In genomic region chr7:51628349-51628748, GRCm38 (mm10) we compare ENCODE assay signal across 21 mouse cellular contexts. TPM values are rescaled to one million over a fixed set of nuclear protein-coding genes. Genes with fewer than 3 reads are reported as not detected.
DNase-seq lines count a peak whose midpoint lies in the region; ATAC-seq and TF ChIP-seq lines count a peak whose summit lies in the region.
"Had no signal": no experiment of that assay in that cellular context is flagged by ENCODE, and none has a peak within 500 bp of the region (broad histone marks: within the 10 kb centered on the region; RNA-seq: fewer than 3 reads in every experiment).

No protein-coding gene starts in this region.

- H3K36me3 ChIP-seq in forebrain, embryonic 13.5 days (ENCODE audit: poor library complexity, severe bottlenecking), result no peaks in the 10 kb centered on the region
- no peaks in the 10 kb centered on the region for H3K36me3 ChIP-seq in forebrain, embryonic 11.5 days (ENCODE audit: control insufficient read depth, insufficient read depth, low read length)
- H3K36me3 ChIP-seq in forebrain, postnatal 0 days (ENCODE audit: insufficient read depth), result no peaks in the 10 kb centered on the region
- H3K36me3 ChIP-seq in midbrain, embryonic 16.5 days (ENCODE audit: control insufficient read depth, insufficient read depth, low read length), result 0 out of 2 replicates have a peak, but pooled peaks cover 3% of the 10 kb centered on the region
- H3K36me3 ChIP-seq: limb, embryonic 10.5 days; liver, embryonic 12.5 days had no signal

- peaks cover 30% of the 10 kb centered on the region for H3K4me1 ChIP-seq in forebrain, embryonic 13.5 days
- peaks cover 2% of the 10 kb centered on the region; the same call in 1 of the 2 replicates for H3K4me1 ChIP-seq in forebrain, embryonic 11.5 days (replicated peaks; ENCODE audit: control insufficient read depth, insufficient read depth, low read length)
- no peaks in the 10 kb centered on the region; the same call in 1 of the 2 replicates for H3K4me1 ChIP-seq in forebrain, postnatal 0 days (ENCODE audit: insufficient read depth)
- no peaks in the 10 kb centered on the region for H3K4me1 ChIP-seq in midbrain, embryonic 16.5 days (ENCODE audit: control insufficient read depth, insufficient read depth, low read length)
- H3K4me1 ChIP-seq: liver, embryonic 12.5 days had no signal

- DNase-seq in forebrain, embryonic 11.5 days (ENCODE audit: low spot score), result no peak
- DNase-seq in brain, adult 2 months (ENCODE audit: low read depth, low spot score), result peak; percentile 28
- peak; percentile 62 for DNase-seq in forebrain, postnatal 0 days
- no peak for DNase-seq in kidney, postnatal 25 days
- DNase-seq in heart, postnatal 4 days, result no peak
- no peak for DNase-seq in layer of hippocampus, adult 2 months (ENCODE audit: low spot score in 2 of 2)
- DNase-seq: adrenal gland, postnatal 25 days; gastrocnemius, postnatal 14 days; heart, postnatal 10 days; kidney, postnatal 36 days; layer of hippocampus, postnatal 36 days; thymus, adult 2 months had no signal

- no peak for TF ChIP-seq CTCF in forebrain, postnatal 0 days (IDR thresholded peaks at IDR 0.05; ENCODE audit: low read depth)
- TF ChIP-seq CTCF in layer of hippocampus, adult 2 months (conservative IDR thresholded peaks at IDR 0.05), result no peak

- H3K27ac ChIP-seq in forebrain, embryonic 13.5 days, result no peak overlapping the region; the same call in 1 of the 2 replicates
- H3K27ac ChIP-seq in forebrain, embryonic 11.5 days (ENCODE audit: low read depth, low read length), result no peak overlapping the region
- no peak overlapping the region for H3K27ac ChIP-seq in forebrain, postnatal 0 days (ENCODE audit: low read depth, low read length)
- H3K27ac ChIP-seq in midbrain, embryonic 16.5 days (ENCODE audit: low read length), result peak overlapping the region; percentile 77
- no peak overlapping the region for H3K27ac ChIP-seq in layer of hippocampus, adult 2 months
- H3K27ac ChIP-seq: limb, embryonic 10.5 days; liver, embryonic 12.5 days had no signal

- peak overlapping the region; percentile 40 for H3K4me2 ChIP-seq in forebrain, embryonic 13.5 days
- no peak overlapping the region for H3K4me2 ChIP-seq in forebrain, embryonic 11.5 days (ENCODE audit: low read depth, low read length, severe bottlenecking)
- peak overlapping the region; percentile 11; the same call in 1 of the 2 replicates for H3K4me2 ChIP-seq in forebrain, postnatal 0 days (ENCODE audit: low read depth)
- peak overlapping the region; percentile 77 for H3K4me2 ChIP-seq in midbrain, embryonic 16.5 days (ENCODE audit: low read length)
- H3K4me2 ChIP-seq: liver, embryonic 12.5 days had no signal

- peaks cover 53% of the 10 kb centered on the region for H3K27me3 ChIP-seq in forebrain, embryonic 13.5 days
- peaks cover 48% of the 10 kb centered on the region for H3K27me3 ChIP-seq in forebrain, embryonic 11.5 days (ENCODE audit: control insufficient read depth, insufficient read depth, low read length)
- H3K27me3 ChIP-seq in forebrain, postnatal 0 days (ENCODE audit: insufficient read depth, low read length), result peaks cover 6% of the 10 kb centered on the region; the same call in 1 of the 2 replicates
- peaks cover 2% of the 10 kb centered on the region; the same call in 1 of the 2 replicates for H3K27me3 ChIP-seq in midbrain, embryonic 16.5 days (ENCODE audit: control insufficient read depth, insufficient read depth, low read depth, low read length)

- 3% methylated on average over 9 of the region's 9 CpGs for WGBS in forebrain, embryonic 13.5 days
- WGBS in forebrain, embryonic 11.5 days, result under 1% methylated on average over 9 of the region's 9 CpGs
- WGBS in forebrain, postnatal 0 days, result 4% methylated on average over 9 of the region's 9 CpGs
- 3% methylated on average over 9 of the region's 9 CpGs for WGBS in midbrain, embryonic 16.5 days

- no peak for ATAC-seq in forebrain, embryonic 13.5 days
- no peak for ATAC-seq in forebrain, embryonic 11.5 days (replicated peaks; ENCODE audit: low FRiP score)
- ATAC-seq in forebrain, postnatal 0 days, result no peak
- ATAC-seq in midbrain, embryonic 16.5 days, result no peak
- ATAC-seq: activated CD4-positive, CD25-positive, alpha-beta regulatory T cell, adult 4 months; intestine, embryonic 16.5 days; liver, embryonic 12.5 days had no signal

- no peaks in the 10 kb centered on the region for H3K9me3 ChIP-seq in forebrain, embryonic 13.5 days (replicated peaks)
- H3K9me3 ChIP-seq in forebrain, embryonic 11.5 days (ENCODE audit: control insufficient read depth, low read length), result no peaks in the 10 kb centered on the region
- no peaks in the 10 kb centered on the region for H3K9me3 ChIP-seq in forebrain, postnatal 0 days (ENCODE audit: low read length)
- no peaks in the 10 kb centered on the region for H3K9me3 ChIP-seq in midbrain, embryonic 16.5 days (replicated peaks; ENCODE audit: control insufficient read depth, low read length, poor library complexity, severe bottlenecking)
- H3K9me3 ChIP-seq: limb, embryonic 10.5 days; liver, embryonic 12.5 days had no signal

- no peak overlapping the region for H3K4me3 ChIP-seq in forebrain, embryonic 13.5 days
- H3K4me3 ChIP-seq in forebrain, embryonic 11.5 days (ENCODE audit: low read depth, low read length), result no peak overlapping the region
- H3K4me3 ChIP-seq in forebrain, postnatal 0 days (ENCODE audit: low read depth, low read length), result no peak overlapping the region
- peak overlapping the region; percentile 32 for H3K4me3 ChIP-seq in midbrain, embryonic 16.5 days (ENCODE audit: low read depth, low read length)
- no peak overlapping the region for H3K4me3 ChIP-seq in layer of hippocampus, adult 2 months
- H3K4me3 ChIP-seq: limb, embryonic 10.5 days; liver, embryonic 12.5 days had no signal

- H3K9ac ChIP-seq in forebrain, embryonic 13.5 days, result 0 out of 2 replicates have a peak overlapping the region, but pooled peaks have one; percentile 21
- no peak overlapping the region for H3K9ac ChIP-seq in forebrain, embryonic 11.5 days (ENCODE audit: low read length)
- no peak overlapping the region for H3K9ac ChIP-seq in forebrain, postnatal 0 days
- peak overlapping the region; percentile 46; the same call in 1 of the 2 replicates for H3K9ac ChIP-seq in midbrain, embryonic 16.5 days (ENCODE audit: low read depth, low read length)
- H3K9ac ChIP-seq: liver, embryonic 12.5 days had no signal

RNA-seq across cellular contexts. Expression of gene Slc17a6, which starts 6.5 kb away (rescaled TPM):
- 43.7 and 49.4 TPM in 2 replicates for polyA plus RNA-seq in forebrain, embryonic 13.5 days (2015; fragmentation: Nextera tagmentation; extraction: Ambion mirVana)
- 23.1 and 24.4 TPM in 2 replicates for polyA plus RNA-seq in forebrain, embryonic 11.5 days (2014; fragmentation: Nextera tagmentation; extraction: Ambion mirVana)
- 66.2 and 92.0 TPM in 2 replicates for total RNA-seq in forebrain, postnatal 0 days (2014; rRNA removed)
- polyA plus RNA-seq in forebrain, postnatal 0 days (2015; fragmentation: Nextera tagmentation; extraction: Ambion mirVana), result 27.8 and 54.8 TPM in 2 replicates
- 130 and 142 TPM in 2 replicates for polyA plus RNA-seq in midbrain, embryonic 16.5 days (2015; fragmentation: Nextera tagmentation; extraction: Ambion mirVana)
- not detected for total RNA-seq in heart, postnatal 4 days (2021)
- 10 to 100 TPM in 1 of 2 experiments, 1 to 10 TPM in 1; 9.4 to 12.7 TPM for total RNA-seq in layer of hippocampus, adult 2 months (2021)
- total RNA-seq: gastrocnemius, postnatal 14 days; heart, adult 8-10 months; heart, postnatal 10 days; megakaryocyte, adult 5-6 weeks had no signal
- polyA plus RNA-seq: activated CD4-positive, CD25-positive, alpha-beta regulatory T cell, adult 4 months; limb, embryonic 10.5 days; liver, embryonic 12.5 days; small intestine, adult 2 months had no signal

Comparison
In these comparisons a context has a peak if more than half of its experiments do, and no peak if none do; other contexts are left out.
1. H3K9ac ChIP-seq: peak in forebrain, embryonic 13.5 days (single experiment) and midbrain, embryonic 16.5 days (single experiment); none in forebrain, embryonic 11.5 days (single experiment) and forebrain, postnatal 0 days (single experiment).
2. DNase-seq: peak in brain, adult 2 months (single experiment) and forebrain, postnatal 0 days (single experiment); none in forebrain, embryonic 11.5 days (single experiment), kidney, postnatal 25 days (0 of 2), heart, postnatal 4 days (single experiment) and layer of hippocampus, adult 2 months (0 of 2).